Mouse (Mus musculus) cortical plate, adult 2 months (tissue): Measurements from ENCODE around the gene Obp2b.

ENCODE experiments used
- CTCF ChIP-seq: fragments of 200-500 bp; IDR thresholded peaks from 2 replicates; pipeline ENCODE4 v1.5.1; 2011; ENCODE audit warnings: mild to moderate bottlenecking, control low read depth, low read length; ENCODE audit not compliant: insufficient read depth; ENCODE audit errors: extremely low read depth
- POLR2A ChIP-seq: fragments of 200-500 bp; IDR thresholded peaks from 2 replicates; pipeline ENCODE4 v1.6.1; 2011; ENCODE audit warnings: mild to moderate bottlenecking, low read length, control low read depth; ENCODE audit not compliant: insufficient read depth; ENCODE audit errors: extremely low read depth

GRCm38 (mm10) chr2:25703706-25704105 lies 33.1 kb upstream of the Obp2b start:
- no peak for TF ChIP-seq POLR2A
- TF ChIP-seq CTCF: no peak
